Mouse (Mus musculus) heart, adult 2 months (tissue): ENCODE results near the gene Nsg2. TPM values are rescaled to one million over a fixed set of nuclear protein-coding genes. Genes with fewer than 3 reads are reported as not detected.
"Not testable (repeated sequence)": the region's sequence is repeated elsewhere in the genome, so short reads cannot be mapped to it uniquely, and the experiment has no call there.

Experiments
- DNase-seq, 2 experiments: peaks; one replicate each; pipeline ENCODE4 v3.0.0; 2021
- H3K27ac ChIP-seq: fragments of 200-600 bp; 2 replicates; pipeline ENCODE4 v1.8.1; 2022
- H3K27me3 ChIP-seq: fragments of 200-500 bp; 2 replicates; pipeline ENCODE4 v1.6.1; 2012; ENCODE audit warnings: mild to moderate bottlenecking, low read length, inconsistent platforms, mixed read lengths; ENCODE audit not compliant: control insufficient read depth, insufficient read depth
- H3K36me3 ChIP-seq: fragments of 200-500 bp; 2 replicates; pipeline ENCODE4 v1.6.1; 2012; ENCODE audit warnings: low read length, inconsistent platforms; ENCODE audit not compliant: control insufficient read depth, insufficient read depth
- H3K4me1 ChIP-seq: fragments of 200-500 bp; 2 replicates; pipeline ENCODE4 v1.6.1; 2011; ENCODE audit warnings: low read length; ENCODE audit not compliant: control insufficient read depth, insufficient read depth
- H3K4me3 ChIP-seq: fragments of 200-600 bp; 2 replicates; pipeline ENCODE4 v1.8.1; 2022
- H3K79me2 ChIP-seq: fragments of 200-500 bp; replicated peaks from 2 replicates; pipeline ENCODE4 v1.6.1; 2012; ENCODE audit warnings: mild to moderate bottlenecking, inconsistent platforms, low read length, moderate library complexity, mixed read lengths; ENCODE audit not compliant: control insufficient read depth, insufficient read depth
- H3K9ac ChIP-seq: fragments of 200-500 bp; 2 replicates; pipeline ENCODE4 v1.6.1; 2012; ENCODE audit warnings: low read depth, mild to moderate bottlenecking, control low read depth, inconsistent platforms, low read length, mixed read lengths
- CTCF ChIP-seq: fragments of 200-600 bp; IDR thresholded peaks from 2 replicates; pipeline ENCODE4 v1.8.1; 2022; ENCODE audit warnings: antibody characterized with exemption, mild to moderate bottlenecking, moderate library complexity
- EP300 ChIP-seq: fragments of 200-500 bp; IDR thresholded peaks from 2 replicates; pipeline ENCODE4 v1.6.1; 2011; ENCODE audit warnings: low read depth, low read length, control low read depth; ENCODE audit not compliant: insufficient read depth
- POLR2A ChIP-seq: fragments of 200-500 bp; IDR thresholded peaks from 2 replicates; pipeline ENCODE4 v1.6.1; 2011; ENCODE audit warnings: mild to moderate bottlenecking, low read depth, low read length, control low read depth; ENCODE audit not compliant: insufficient read depth
- WGBS: fragments of 180-500 bp; shearing (Covaris S2); methylation state at CpG from one replicate; pipeline ENCODE4 v1.1.7; 2018; 5-methylcytosine and 5-hydroxymethylcytosine counted together
- intact Hi-C: fragments of 180-260 bp; cut with DNase I; formaldehyde crosslinking; loops from one replicate; pipeline ENCODE4 v1.15.1; 2025
- polyA plus RNA-seq: library from polyadenylated mRNA; depleted of rRNA; stranded (reverse); fragments of >200 nt; gene quantifications from 2 replicates; pipeline ENCODE4 v1.2.3, GENCODE M21; 2012
- total RNA-seq, 2 experiments: library from RNA; stranded (reverse); gene quantifications; 2 replicates each; pipeline ENCODE4 v1.2.3; 2021

Gene Nsg2
- total and polyA plus RNA-seq, 3 experiments = 0.76 to 1.4 (median 1.1) TPM

GRCm38 (mm10) chr11:31984786-31985185, 15.5 kb upstream of the Nsg2 start:
- 41% methylated on average over 2 of the region's 2 CpGs for WGBS
- TF ChIP-seq POLR2A (no peak), CTCF (no peak), EP300 (no peak)
- intact Hi-C loops = no loop called here

GRCm38 (mm10) chr11:31992535-31992934, 7.7 kb upstream of the Nsg2 start:
- intact Hi-C loops = no loop called here
- Histone ChIP-seq H3K27me3 (no peaks in the 10 kb centered on the region), H3K79me2 (no peaks in the 10 kb centered on the region), H3K27ac (no peak overlapping the region), H3K4me3 (no peak overlapping the region), H3K36me3 (no peaks in the 10 kb centered on the region), H3K9ac (no peak overlapping the region), H3K4me1 (no peaks in the 10 kb centered on the region)
- no peak for DNase-seq
- whole genome bisulfite sequencing = 79% methylated on average over 3 of the region's 3 CpGs
- TF ChIP-seq CTCF (no peak), POLR2A (no peak), EP300 (no peak)

More at GRCm38 (mm10) chr11:31984786-31985185, 15.5 kb upstream of the Nsg2 start:
- Histone ChIP-seq H3K4me3 (no peak overlapping the region), H3K79me2 (no peaks in the 10 kb centered on the region), H3K27me3 (no peaks in the 10 kb centered on the region), H3K4me1 (no peaks in the 10 kb centered on the region), H3K9ac (no peak overlapping the region), H3K36me3 (no peaks in the 10 kb centered on the region), H3K27ac (no peak overlapping the region)
- DNase-seq = no peak

GRCm38 (mm10) chr11:31999716-32000115, 547 bp upstream of the Nsg2 start:
- intact Hi-C loops = loop anchor here (1.0 to 10.0 kb wide), 2 partner anchors 135 to 163 kb away; no protein-coding TSS in a partner anchor
- TF ChIP-seq CTCF = no peak
- TF ChIP-seq EP300 = no peak
- TF ChIP-seq POLR2A = no peak
- no peak for DNase-seq
- H3K4me3 ChIP-seq = no peak overlapping the region
- H3K79me2 ChIP-seq = no peaks in the 10 kb centered on the region
- no peak overlapping the region for H3K9ac ChIP-seq
- H3K36me3 ChIP-seq = no peaks in the 10 kb centered on the region
- no peaks in the 10 kb centered on the region for H3K4me1 ChIP-seq
- H3K27ac ChIP-seq = no peak overlapping the region
- WGBS = 49% methylated on average over 2 of the region's 2 CpGs
- peaks cover 2% of the 10 kb centered on the region; the same call in 1 of the 2 replicates for H3K27me3 ChIP-seq

GRCm38 (mm10) chr11:32001181-32001910, 1.1 kb downstream of the Nsg2 start:
- Histone ChIP-seq H3K36me3 (no peaks in the 10 kb centered on the region), H3K27ac (no peak overlapping the region), H3K27me3 (peaks cover 2% of the 10 kb centered on the region; the same call in 1 of the 2 replicates), H3K4me3 (no peak overlapping the region), H3K9ac (no peak overlapping the region), H3K79me2 (no peaks in the 10 kb centered on the region), H3K4me1 (no peaks in the 10 kb centered on the region)
- 15% methylated on average over 11 of the region's 11 CpGs for WGBS
- TF ChIP-seq POLR2A (no peak), CTCF (no peak), EP300 (no peak)
- no peak for DNase-seq
- intact Hi-C loops = loop anchor here (10.0 kb wide), 1 partner anchor 133 kb away; no protein-coding TSS in a partner anchor

- intact Hi-C loops = loop anchor here (10.0 kb wide), 1 partner anchor 132 kb away; no protein-coding TSS in a partner anchor
- no peaks in the 10 kb centered on the region for H3K79me2 ChIP-seq
- 15% methylated on average over 5 of the region's 5 CpGs for WGBS
- H3K9ac ChIP-seq = no peak overlapping the region
- H3K36me3 ChIP-seq = no peaks in the 10 kb centered on the region
- H3K27ac ChIP-seq = no peak overlapping the region
- TF ChIP-seq EP300 = no peak
- no peak for TF ChIP-seq CTCF
- TF ChIP-seq POLR2A = no peak
- peaks cover 2% of the 10 kb centered on the region; the same call in 1 of the 2 replicates for H3K27me3 ChIP-seq
- no peak for DNase-seq
- no peak overlapping the region for H3K4me3 ChIP-seq
- no peaks in the 10 kb centered on the region for H3K4me1 ChIP-seq
Measured at GRCm38 (mm10) chr11:32002670-32003072, 2.4 kb downstream of the Nsg2 start.

GRCm38 (mm10) chr11:32008049-32008448, 7.8 kb downstream of the Nsg2 start:
- not testable (repeated sequence) for DNase-seq, H3K9ac ChIP-seq, H3K27ac ChIP-seq, H3K36me3 ChIP-seq, H3K27me3 ChIP-seq, H3K4me1 ChIP-seq, H3K79me2 ChIP-seq, H3K4me3 ChIP-seq
- 89% methylated on average over 3 of the region's 3 CpGs for WGBS
- intact Hi-C loops = loop anchor here (10.0 kb wide), 1 partner anchor 127 kb away; no protein-coding TSS in a partner anchor
